Mouse (Mus musculus) MEL (cell line): ENCODE results near the gene Vsig10. TPM values are rescaled to one million over a fixed set of nuclear protein-coding genes. Genes with fewer than 3 reads are reported as not detected.

Experiments
- DNase-seq: peaks from one replicate; pipeline ENCODE4 v3.0.0; 2011; ENCODE audit warnings: low read depth, low spot score
- H3K27ac ChIP-seq: 2 replicates; pipeline ENCODE4 v1.5.1; 2012; ENCODE audit warnings: low read depth, mild to moderate bottlenecking, control low read depth, low read length, moderate library complexity; ENCODE audit not compliant: control insufficient read depth
- H3K27me3 ChIP-seq, 2 experiments: fragments of 150-350 bp in 1 of 2; sonication (generic) in 1 of 2; 2 replicates each; pipeline ENCODE4 v1.6.1; 2012; ENCODE audit warnings: low read length in 2 of 2, mild to moderate bottlenecking in 2 of 2, improper control_type of control experiment in 1 of 2, moderate library complexity in 1 of 2; ENCODE audit not compliant: insufficient read depth in 2 of 2, control insufficient read depth in 1 of 2
- H3K36me3 ChIP-seq, 2 experiments: 2 replicates each; pipeline ENCODE4 v1.6.1; 2012 to 2014; ENCODE audit warnings: low read length in 2 of 2, improper control_type of control experiment in 1 of 2, inconsistent platforms in 1 of 2, mild to moderate bottlenecking in 1 of 2; ENCODE audit not compliant: insufficient read depth in 2 of 2, control insufficient read depth in 1 of 2
- H3K4me1 ChIP-seq, 2 experiments: fragments of 150-350 bp in 1 of 2; sonication (generic) in 1 of 2; 2 replicates each; pipeline ENCODE4 v1.6.1; 2012; ENCODE audit warnings: low read length in 2 of 2, improper control_type of control experiment in 1 of 2, mild to moderate bottlenecking in 1 of 2; ENCODE audit not compliant: insufficient read depth in 2 of 2, control insufficient read depth in 1 of 2
- H3K4me3 ChIP-seq, 2 experiments: fragments of 150-350 bp in 1 of 2; sonication (generic) in 1 of 2; 2 replicates each; pipeline ENCODE4 v1.5.1; 2012; ENCODE audit warnings: low read depth in 2 of 2, low read length in 2 of 2, mild to moderate bottlenecking in 2 of 2, moderate library complexity in 2 of 2, control low read depth in 1 of 2, improper control_type of control experiment in 1 of 2; ENCODE audit not compliant: control insufficient read depth in 1 of 2, insufficient read depth in 1 of 2
- H3K79me2 ChIP-seq: 2 replicates; pipeline ENCODE4 v1.6.1; 2012; ENCODE audit warnings: mild to moderate bottlenecking, low read length, moderate library complexity; ENCODE audit not compliant: control insufficient read depth, poor library complexity, insufficient read depth
- H3K9ac ChIP-seq: 2 replicates; pipeline ENCODE4 v1.6.1; 2012; ENCODE audit warnings: low read depth, mild to moderate bottlenecking, control low read depth, low read length, moderate library complexity; ENCODE audit not compliant: control insufficient read depth, poor library complexity, severe bottlenecking
- H3K9me3 ChIP-seq: fragments of 150-350 bp; sonication (generic); replicated peaks from 2 replicates; pipeline ENCODE4 v1.6.1; 2012; ENCODE audit warnings: mild to moderate bottlenecking, low read length, improper control_type of control experiment, moderate library complexity; ENCODE audit not compliant: insufficient read depth
- BHLHE40 ChIP-seq: IDR thresholded peaks from 2 replicates; pipeline ENCODE4 v1.6.1; 2012; ENCODE audit warnings: low read depth, mild to moderate bottlenecking, inconsistent platforms, low read length, improper control_type of control experiment, borderline replicate concordance
- CHD1 ChIP-seq: IDR thresholded peaks from 2 replicates; pipeline ENCODE4 v1.6.1; 2012; ENCODE audit warnings: low read depth, mild to moderate bottlenecking, inconsistent platforms, low read length, improper control_type of control experiment
- CTCF ChIP-seq, 3 experiments: IDR thresholded peaks in 2 of 3; conservative IDR thresholded peaks in 1 of 3; 2 replicates each; pipeline ENCODE4 v1.5.1; 2011 to 2012; ENCODE audit warnings: low read length in 3 of 3, low read depth in 2 of 3, mild to moderate bottlenecking in 2 of 3, improper control_type of control experiment in 1 of 3, inconsistent platforms in 1 of 3, mixed read lengths in 1 of 3, moderate library complexity in 1 of 3; ENCODE audit not compliant: control insufficient read depth in 1 of 3, insufficient read depth in 1 of 3, poor library complexity in 1 of 3, severe bottlenecking in 1 of 3
- ELF1 ChIP-seq: IDR thresholded peaks from 2 replicates; pipeline ENCODE4 v1.6.1; 2014; ENCODE audit warnings: low read depth, mild to moderate bottlenecking, inconsistent platforms, low read length, improper control_type of control experiment, moderate library complexity
- ETS1 ChIP-seq: IDR thresholded peaks from 2 replicates; pipeline ENCODE4 v1.6.1; 2012; ENCODE audit warnings: low read depth, mild to moderate bottlenecking, inconsistent platforms, low read length, improper control_type of control experiment, moderate library complexity
- GATA1 ChIP-seq: IDR thresholded peaks from 2 replicates; pipeline ENCODE4 v1.6.1; 2011; ENCODE audit warnings: low read depth, low read length, improper control_type of control experiment
- JUND ChIP-seq: IDR thresholded peaks from 2 replicates; pipeline ENCODE4 v1.6.1; 2011; ENCODE audit warnings: low read depth, mild to moderate bottlenecking, improper control_type of control experiment, low read length
- KAT2A ChIP-seq: conservative IDR thresholded peaks from 2 replicates; pipeline ENCODE4 v1.6.1; 2012; ENCODE audit warnings: low read depth, low read length, improper control_type of control experiment, inconsistent platforms
- MAX ChIP-seq: IDR thresholded peaks from 2 replicates; pipeline ENCODE4 v1.6.1; 2011; ENCODE audit warnings: low read length, improper control_type of control experiment
- MAZ ChIP-seq: IDR thresholded peaks from 2 replicates; pipeline ENCODE4 v1.6.1; 2012; ENCODE audit warnings: low read depth, mild to moderate bottlenecking, inconsistent platforms, low read length, improper control_type of control experiment
- MEF2A ChIP-seq: IDR thresholded peaks from 2 replicates; pipeline ENCODE4 v1.6.1; 2014; ENCODE audit warnings: low read depth, mild to moderate bottlenecking, inconsistent platforms, low read length, improper control_type of control experiment; ENCODE audit not compliant: poor library complexity, insufficient replicate concordance, severe bottlenecking; ENCODE audit errors: extremely low read depth
- MXI1 ChIP-seq: IDR thresholded peaks from 2 replicates; pipeline ENCODE4 v1.6.1; 2011; ENCODE audit warnings: mild to moderate bottlenecking, low read depth, low read length, improper control_type of control experiment
- NRF1 ChIP-seq: IDR thresholded peaks from 2 replicates; pipeline ENCODE4 v1.6.1; 2014; ENCODE audit warnings: low read depth, mild to moderate bottlenecking, inconsistent platforms, low read length, improper control_type of control experiment, moderate library complexity; ENCODE audit not compliant: poor library complexity, insufficient read depth, severe bottlenecking
- POLR2AphosphoS2 ChIP-seq: IDR thresholded peaks from 2 replicates; pipeline ENCODE4 v1.6.1; 2011; ENCODE audit warnings: low read length, improper control_type of control experiment
- POLR2AphosphoS5 ChIP-seq: IDR thresholded peaks from 2 replicates; pipeline ENCODE4 v1.6.1; 2012; ENCODE audit warnings: low read depth, borderline replicate concordance, mild to moderate bottlenecking, inconsistent platforms, low read length, moderate library complexity, mixed read lengths
- RCOR1 ChIP-seq: IDR thresholded peaks from 2 replicates; pipeline ENCODE4 v1.6.1; 2012; ENCODE audit warnings: low read depth, mild to moderate bottlenecking, inconsistent platforms, low read length, improper control_type of control experiment
- SMC3 ChIP-seq: IDR thresholded peaks from 2 replicates; pipeline ENCODE4 v1.6.1; 2011; ENCODE audit warnings: low read depth, low read length, improper control_type of control experiment
- TCF12 ChIP-seq: IDR thresholded peaks from 2 replicates; pipeline ENCODE4 v1.6.1; 2014; ENCODE audit warnings: low read depth, mild to moderate bottlenecking, inconsistent platforms, low read length, improper control_type of control experiment, moderate library complexity
- UBTF ChIP-seq: IDR thresholded peaks from 2 replicates; pipeline ENCODE4 v1.6.1; 2012; ENCODE audit warnings: low read depth, mild to moderate bottlenecking, inconsistent platforms, low read length, improper control_type of control experiment, moderate library complexity, borderline replicate concordance; ENCODE audit not compliant: insufficient read depth
- USF1 ChIP-seq: IDR thresholded peaks from 2 replicates; pipeline ENCODE4 v1.6.1; 2014; ENCODE audit warnings: low read depth, mild to moderate bottlenecking, inconsistent platforms, low read length, improper control_type of control experiment, moderate library complexity
- ZC3H11A ChIP-seq: IDR thresholded peaks from 2 replicates; pipeline ENCODE4 v1.6.1; 2012; ENCODE audit warnings: low read depth, mild to moderate bottlenecking, inconsistent platforms, low read length, improper control_type of control experiment
- ZKSCAN1 ChIP-seq: IDR thresholded peaks from 2 replicates; pipeline ENCODE4 v1.6.1; 2012; ENCODE audit warnings: low read depth, mild to moderate bottlenecking, inconsistent platforms, low read length, improper control_type of control experiment, moderate library complexity
- ZMIZ1 ChIP-seq: IDR thresholded peaks from 2 replicates; pipeline ENCODE4 v1.6.1; 2012; ENCODE audit warnings: low read depth, mild to moderate bottlenecking, inconsistent platforms, low read length, improper control_type of control experiment, moderate library complexity
- ZNF384 ChIP-seq: IDR thresholded peaks from 2 replicates; pipeline ENCODE4 v1.6.1; 2012; ENCODE audit warnings: low read depth, mild to moderate bottlenecking, inconsistent platforms, low read length, improper control_type of control experiment
- polyA plus RNA-seq, 2 experiments: library from polyadenylated mRNA; stranded (reverse) in 1 of 2; unstranded in 1 of 2; fragments of >175 nt in 1 of 2; fragments of >200 nt in 1 of 2; gene quantifications; 2 replicates each; pipeline versions ENCODE4 v1.2.1 to v1.2.4; 2012; ENCODE audit warnings: low replicate concordance in 2 of 2, low read depth in 1 of 2; ENCODE audit not compliant: insufficient read length in 2 of 2, insufficient read depth in 1 of 2, missing spikeins in 1 of 2
- total RNA-seq: library from RNA; depleted of rRNA; stranded (reverse); fragments of 300-350 nt; gene quantifications from 2 replicates; pipeline ENCODE4 v1.2.3, GENCODE M21; 2012

Vsig10 gene
- total and polyA plus RNA-seq, 3 experiments = 5.3 to 8.9 TPM; not detected in 1

DNA sequence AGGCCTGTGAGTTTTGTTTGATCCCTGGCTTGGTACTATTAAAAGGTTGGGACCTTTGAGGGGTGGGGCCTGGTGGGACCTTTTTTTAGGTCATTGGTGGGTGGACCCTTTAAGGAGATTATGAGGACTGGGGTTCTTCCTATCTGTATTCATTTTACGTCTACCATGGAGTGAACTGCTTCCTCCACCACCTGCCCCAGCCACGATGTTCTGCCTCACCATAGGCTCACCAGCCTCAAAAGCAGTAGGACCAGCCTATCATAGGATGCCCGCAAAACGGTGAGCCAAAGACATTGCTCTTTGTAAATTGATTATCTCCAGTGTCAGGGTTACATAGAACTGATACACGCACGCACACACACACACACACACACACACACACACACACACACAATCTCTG, 78.5 kb downstream of the Vsig10 start:
- Histone ChIP-seq H3K9me3 (no peaks in the 10 kb centered on the region), H3K27ac (no peak overlapping the region)

DNA sequence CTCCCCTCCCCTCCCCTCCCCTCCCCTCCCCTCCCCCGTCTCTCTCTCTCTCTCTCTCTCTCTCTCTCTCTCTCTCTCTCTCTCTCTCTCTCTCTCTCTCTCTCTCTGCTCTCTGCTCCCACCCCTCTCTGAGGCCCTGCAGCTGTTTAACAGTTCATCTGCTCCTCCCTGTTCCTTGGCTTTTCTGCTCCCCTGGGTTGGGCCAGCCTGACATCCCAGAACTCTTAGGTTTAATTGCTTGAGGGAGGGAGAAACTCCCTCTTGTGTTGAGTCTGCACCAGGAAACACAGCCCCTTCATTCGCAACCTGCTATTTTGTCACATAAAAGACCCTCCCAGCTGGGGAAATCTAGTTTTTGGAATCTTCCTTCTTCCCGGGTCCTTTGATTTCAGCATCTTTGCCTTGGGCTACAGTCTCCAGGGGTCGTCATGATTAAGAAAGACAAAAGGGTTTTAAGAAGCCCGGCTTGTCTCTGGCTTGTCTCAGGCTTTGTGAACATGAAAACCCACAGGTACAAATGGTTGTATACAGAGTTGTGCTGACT, 79.2 kb downstream of the Vsig10 start:
- no peak for DNase-seq
- Histone ChIP-seq H3K4me3 (no peak overlapping the region), H3K27ac (no peak overlapping the region)

More for the DNA sequence above, 78.5 kb downstream of the Vsig10 start:
- Histone ChIP-seq H3K4me1 (no peaks in the 10 kb centered on the region), H3K79me2 (no peaks in the 10 kb centered on the region), H3K36me3 (no peaks in the 10 kb centered on the region), H3K4me3 (no peak overlapping the region), H3K9ac (no peak overlapping the region), H3K27me3 (no peaks in the 10 kb centered on the region)
- DNase-seq = no peak
- TF ChIP-seq ETS1 (no peak), SMC3 (no peak), BHLHE40 (no peak), MEF2A (no peak), USF1 (no peak), ZC3H11A (no peak), MAX (no peak), MAZ (no peak), GATA1 (no peak)

More for the DNA sequence above, 79.2 kb downstream of the Vsig10 start:
- TF ChIP-seq CTCF (IDR thresholded peaks at IDR 0.05 in 2 of 3, conservative IDR thresholded peaks at IDR 0.05 in 1 of 3; ENCODE audit: control insufficient read depth in 1 of 3, insufficient read depth in 1 of 3, low read depth in 2 of 3, low read length in 3 of 3, poor library complexity in 1 of 3, severe bottlenecking in 1 of 3) (no peak), GATA1 (no peak), ZMIZ1 (no peak), RCOR1 (no peak), ZNF384 (no peak), JUND (no peak), POLR2AphosphoS2 (no peak), TCF12 (no peak), UBTF (no peak), ZKSCAN1 (no peak), ETS1 (no peak), MXI1 (no peak), KAT2A (no peak), ELF1 (no peak), POLR2AphosphoS5 (no peak), NRF1 (no peak), SMC3 (no peak), CHD1 (no peak)
- Histone ChIP-seq H3K9me3 (no peaks in the 10 kb centered on the region), H3K27me3 (no peaks in the 10 kb centered on the region), H3K9ac (no peak overlapping the region), H3K36me3 (no peaks in the 10 kb centered on the region), H3K79me2 (no peaks in the 10 kb centered on the region), H3K4me1 (no peaks in the 10 kb centered on the region)
